ENCODE assay signal across 8 mouse cellular contexts in the genomic region with DNA sequence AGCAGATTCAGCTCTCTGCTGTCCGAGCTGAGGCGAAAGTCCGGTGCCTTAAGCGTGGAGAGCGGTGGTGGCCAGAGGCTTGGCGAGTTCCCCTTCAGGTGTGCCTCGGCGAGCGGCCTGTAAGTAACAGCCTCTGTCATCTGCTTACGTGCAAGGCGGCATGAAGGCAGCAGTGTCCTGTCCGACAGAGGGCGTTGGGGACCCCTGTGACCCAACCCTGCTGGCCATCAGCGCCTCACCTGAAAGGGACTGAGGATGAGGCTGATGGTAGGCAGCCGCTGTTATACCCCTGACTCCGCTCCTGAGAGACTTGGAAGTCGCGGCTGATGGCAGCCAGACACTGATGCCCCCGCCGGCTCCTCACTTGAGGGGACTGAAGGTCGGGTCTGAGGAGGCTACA. TPM values are rescaled to one million over a fixed set of nuclear protein-coding genes. Genes with fewer than 3 reads are reported as not detected.
A peak's percentile ranks its signal among the peaks of the same experiment; 100 is the strongest.
DNase-seq lines count a peak whose midpoint lies in the region; ATAC-seq and TF ChIP-seq lines count a peak whose summit lies in the region.
"Not testable (repeated sequence)": the region's sequence is repeated elsewhere in the genome, so short reads cannot be mapped to it uniquely, and the experiment has no call there.

No protein-coding gene starts in this region.

- not testable (repeated sequence) for ATAC-seq in hindbrain, embryonic 14.5 days (ENCODE audit: low FRiP score)
- peak; percentile 62 for ATAC-seq in megakaryocyte, adult 5-6 weeks (ENCODE audit: poor library complexity, severe bottlenecking)

- not testable (repeated sequence) for H3K27me3 ChIP-seq in hindbrain, embryonic 14.5 days (ENCODE audit: control insufficient read depth, insufficient read depth, low read length)

- peak overlapping the region; percentile 70 for H3K9ac ChIP-seq in hindbrain, embryonic 14.5 days

- H3K4me1 ChIP-seq in hindbrain, embryonic 14.5 days (replicated peaks; ENCODE audit: control insufficient read depth, insufficient read depth, low read length), result not testable (repeated sequence)

- WGBS in hindbrain, embryonic 14.5 days, result 1% methylated on average over 15 of the region's 21 CpGs

- H3K36me3 ChIP-seq in hindbrain, embryonic 14.5 days (replicated peaks; ENCODE audit: control insufficient read depth, insufficient read depth), result not testable (repeated sequence)

- peak overlapping the region; percentile 64 for H3K4me2 ChIP-seq in hindbrain, embryonic 14.5 days (replicated peaks)

- peak overlapping the region; percentile 53 for H3K4me3 ChIP-seq in hindbrain, embryonic 14.5 days (replicated peaks; ENCODE audit: low read length)
- peak overlapping the region; percentile 65 for H3K4me3 ChIP-seq in left cerebral cortex, adult 2 months

- TF ChIP-seq CTCF in left cerebral cortex, adult 2 months (IDR thresholded peaks at IDR 0.05), result not testable (repeated sequence)

- not testable (repeated sequence) for H3K9me3 ChIP-seq in hindbrain, embryonic 14.5 days (ENCODE audit: control insufficient read depth, low read length)

- peak; percentile 35 for DNase-seq in NIH3T3 (ENCODE audit: low read depth)
- peak; percentile 90 for DNase-seq in cerebellum, adult 9-11 months
- peak; percentile 49 to 54 for DNase-seq in frontal cortex, postnatal 14 days (ENCODE audit: low spot score in 2 of 2)
- DNase-seq in hindbrain, embryonic 14.5 days (ENCODE audit: low spot score), result peak; percentile 38
- DNase-seq in left cerebral cortex, adult 2 months (ENCODE audit: extremely low spot score in 1 of 2, low spot score in 2 of 2), result peak; percentile 56 to 65
- peak; percentile 47 for DNase-seq in right cerebral cortex, adult 18-20 months
- DNase-seq in urinary bladder, adult 2 months (ENCODE audit: low spot score), result peak; percentile 44

- intact Hi-C loops in left cerebral cortex, adult 2 months (cut with DNase I), result loop anchor here (5.0 kb wide), 1 partner anchor 235 kb away; a partner anchor contains a TSS

- peak overlapping the region; percentile 84 for H3K27ac ChIP-seq in hindbrain, embryonic 14.5 days
- peak overlapping the region; percentile 72 for H3K27ac ChIP-seq in left cerebral cortex, adult 2 months

RNA-seq across cellular contexts. Expression of a gene that starts 0.2 kb away (rescaled TPM):
- 10.7 and 11.3 TPM in 2 replicates for polyA plus RNA-seq in hindbrain, embryonic 14.5 days (2014; fragmentation: Nextera tagmentation; extraction: Ambion mirVana)
- total RNA-seq in left cerebral cortex, adult 2 months (2021), result 10 to 100 TPM; 12.9 to 14.0 TPM
- total RNA-seq in megakaryocyte, adult 5-6 weeks (2015), result 6.2 and 8.1 TPM in 2 replicates
- 5.3 and 5.7 TPM in 2 replicates for total RNA-seq in megakaryocyte, adult 5-6 weeks (2017)
- 5.1 and 5.5 TPM in 2 replicates for polyA plus RNA-seq in urinary bladder, adult 2 months (2012; rRNA removed)

RNA-seq across cellular contexts. Expression of a gene that starts 0.3 kb away (rescaled TPM):
- polyA plus RNA-seq in hindbrain, embryonic 14.5 days (2014; fragmentation: Nextera tagmentation; extraction: Ambion mirVana), result 12.7 and 13.3 TPM in 2 replicates
- 10 to 100 TPM; 16.7 to 18.1 TPM for total RNA-seq in left cerebral cortex, adult 2 months (2021)
- 16.3 and 17.0 TPM in 2 replicates for total RNA-seq in megakaryocyte, adult 5-6 weeks (2015)
- 5.7 and 7.1 TPM in 2 replicates for total RNA-seq in megakaryocyte, adult 5-6 weeks (2017)
- polyA plus RNA-seq in urinary bladder, adult 2 months (2012; rRNA removed), result 9.3 and 9.8 TPM in 2 replicates

RNA-seq across cellular contexts. Expression of a gene that starts 47.2 kb away (rescaled TPM):
- 12.5 and 14.5 TPM in 2 replicates for polyA plus RNA-seq in hindbrain, embryonic 14.5 days (2014; fragmentation: Nextera tagmentation; extraction: Ambion mirVana)
- 1 to 10 TPM; 3.5 to 4.2 TPM for total RNA-seq in left cerebral cortex, adult 2 months (2021)
- total RNA-seq in megakaryocyte, adult 5-6 weeks (2015), result 63.2 and 77.6 TPM in 2 replicates
- total RNA-seq in megakaryocyte, adult 5-6 weeks (2017), result 67.1 and 93.7 TPM in 2 replicates
- 3.0 and 3.2 TPM in 2 replicates for polyA plus RNA-seq in urinary bladder, adult 2 months (2012; rRNA removed)

RNA-seq across cellular contexts. Expression of a gene that starts 55.3 kb away (rescaled TPM):
- polyA plus RNA-seq in hindbrain, embryonic 14.5 days (2014; fragmentation: Nextera tagmentation; extraction: Ambion mirVana), result 0.53 and 0.72 TPM in 2 replicates
- total RNA-seq in left cerebral cortex, adult 2 months (2021), result not detected
- total RNA-seq in megakaryocyte, adult 5-6 weeks (2015), result not detected in 2 replicates
- 0.26 TPM in 1 of 2 replicates, not detected in the other for total RNA-seq in megakaryocyte, adult 5-6 weeks (2017)
- polyA plus RNA-seq in urinary bladder, adult 2 months (2012; rRNA removed), result 0.06 and 0.15 TPM in 2 replicates

Comparison
In these comparisons a context has a peak if more than half of its experiments do, and no peak if none do; other contexts are left out.
1. DNase-seq: peak in every context shown above with its lines; median percentile 90 in cerebellum, adult 9-11 months; 60 in left cerebral cortex, adult 2 months; 52 in frontal cortex, postnatal 14 days; 47 in right cerebral cortex, adult 18-20 months; 44 in urinary bladder, adult 2 months; 38 in hindbrain, embryonic 14.5 days; 35 in NIH3T3.
2. RNA of a gene that starts 47.2 kb away (total RNA-seq): 63.2 to 93.7 TPM in megakaryocyte, adult 5-6 weeks; 3.5 to 4.2 TPM in left cerebral cortex, adult 2 months; every median in the first group is over 10 times any median in the second.